Mouse (Mus musculus) embryonic facial prominence, embryonic 14.5 days (tissue): ENCODE results near the gene Shf. TPM values are rescaled to one million over a fixed set of nuclear protein-coding genes. Genes with fewer than 3 reads are reported as not detected.
A peak's percentile ranks its signal among the peaks of the same experiment; 100 is the strongest.

Source experiments
- ATAC-seq: fragments of 200-750 bp; cut with Nextera tagmentation; 2 replicates; pipeline ENCODE4 v1.8.0; 2017; ENCODE audit warnings: low read depth, moderate number of reproducible peaks, moderate TSS enrichment
- DNase-seq: peaks from one replicate; pipeline ENCODE4 v3.0.0-alpha.2; 2015; ENCODE audit warnings: low spot score
- H3K27ac ChIP-seq: fragments of 300-500 bp; sonication (generic); replicated peaks from 2 replicates; pipeline ENCODE4 v1.5.1; 2014; ENCODE audit warnings: low read depth, mild to moderate bottlenecking, low read length, moderate library complexity
- H3K27me3 ChIP-seq: fragments of 300-500 bp; sonication (generic); replicated peaks from 2 replicates; pipeline ENCODE4 v1.6.1; 2014; ENCODE audit warnings: low read length; ENCODE audit not compliant: control insufficient read depth, insufficient read depth
- H3K36me3 ChIP-seq: fragments of 300-500 bp; sonication (generic); 2 replicates; pipeline ENCODE4 v1.6.1; 2014; ENCODE audit warnings: low read length, mixed read lengths; ENCODE audit not compliant: control insufficient read depth, insufficient read depth
- H3K4me1 ChIP-seq: fragments of 300-500 bp; sonication (generic); 2 replicates; pipeline ENCODE4 v1.6.1; 2014; ENCODE audit warnings: antibody characterized with exemption, low read length; ENCODE audit not compliant: control insufficient read depth, insufficient read depth
- H3K4me2 ChIP-seq: fragments of 300-500 bp; sonication (generic); 2 replicates; pipeline ENCODE4 v1.6.1; 2014; ENCODE audit warnings: low read depth, mild to moderate bottlenecking, low read length, moderate library complexity, mixed read lengths
- H3K4me3 ChIP-seq: fragments of 300-500 bp; sonication (generic); 2 replicates; pipeline ENCODE4 v1.5.1; 2014; ENCODE audit warnings: low read depth, mild to moderate bottlenecking, low read length
- H3K9ac ChIP-seq: fragments of 300-500 bp; sonication (generic); 2 replicates; pipeline ENCODE4 v1.6.1; 2014; ENCODE audit warnings: low read depth, mild to moderate bottlenecking, low read length, moderate library complexity, mixed read lengths
- H3K9me3 ChIP-seq: fragments of 300-500 bp; sonication (generic); 2 replicates; pipeline ENCODE4 v1.6.1; 2016; ENCODE audit warnings: low read length; ENCODE audit not compliant: control insufficient read depth
- WGBS: fragments of 180-500 bp; shearing (Covaris S2); extraction: QIAGEN DNeasy Blood & Tissue Kit; methylation state at CpG from one replicate; pipeline ENCODE4 v1.1.7; 2014; 5-methylcytosine and 5-hydroxymethylcytosine counted together
- polyA plus RNA-seq: library from polyadenylated mRNA; unstranded; fragments of >200 nt; fragmentation: Nextera tagmentation; extraction: Ambion mirVana; gene quantifications from 2 replicates; pipeline ENCODE4 v1.2.1, GENCODE M21; 2014

Gene Shf
- polyA plus RNA-seq, 1 experiment from 2014 or later = 5.5 TPM

GRCm38 (mm10) chr2:122327986-122328385, 41.0 kb downstream of the Shf start:
- Histone ChIP-seq H3K36me3 (no peaks in the 10 kb centered on the region), H3K27ac (no peak overlapping the region), H3K9me3 (no peaks in the 10 kb centered on the region), H3K27me3 (no peaks in the 10 kb centered on the region), H3K4me3 (no peak overlapping the region), H3K9ac (no peak overlapping the region), H3K4me1 (no peaks in the 10 kb centered on the region), H3K4me2 (no peak overlapping the region)
- DNase-seq = no peak
- ATAC-seq = no peak
- 51% methylated on average over 3 of the region's 3 CpGs for WGBS

GRCm38 (mm10) chr2:122325361-122325760, 43.6 kb downstream of the Shf start:
- Histone ChIP-seq H3K9ac (no peak overlapping the region), H3K36me3 (no peaks in the 10 kb centered on the region), H3K27ac (no peak overlapping the region), H3K9me3 (no peaks in the 10 kb centered on the region), H3K4me3 (no peak overlapping the region), H3K4me2 (no peak overlapping the region), H3K4me1 (no peaks in the 10 kb centered on the region), H3K27me3 (no peaks in the 10 kb centered on the region)
- 53% methylated on average over 2 of the region's 2 CpGs for WGBS
- DNase-seq (no peak), ATAC-seq (no peak)

- WGBS = 82% methylated on average over 3 of the region's 3 CpGs
- DNase-seq = no peak
Observed at GRCm38 (mm10) chr2:122324586-122324985, 44.4 kb downstream of the Shf start.

GRCm38 (mm10) chr2:122323960-122324359, 45.0 kb downstream of the Shf start:
- Histone ChIP-seq H3K27ac (no peak overlapping the region), H3K4me3 (no peak overlapping the region), H3K4me1 (no peaks in the 10 kb centered on the region), H3K36me3 (no peaks in the 10 kb centered on the region), H3K27me3 (no peaks in the 10 kb centered on the region), H3K4me2 (no peak overlapping the region), H3K9me3 (no peaks in the 10 kb centered on the region), H3K9ac (no peak overlapping the region)
- DNase-seq = no peak
- WGBS = 66% methylated on average over 3 of the region's 3 CpGs
- ATAC-seq = no peak

More at GRCm38 (mm10) chr2:122324586-122324985, 44.4 kb downstream of the Shf start:
- Histone ChIP-seq H3K36me3 (no peaks in the 10 kb centered on the region), H3K9me3 (no peaks in the 10 kb centered on the region), H3K27me3 (no peaks in the 10 kb centered on the region), H3K9ac (no peak overlapping the region), H3K27ac (no peak overlapping the region), H3K4me2 (no peak overlapping the region), H3K4me1 (no peaks in the 10 kb centered on the region), H3K4me3 (no peak overlapping the region)
- ATAC-seq = no peak

- H3K27me3 ChIP-seq = peaks cover 28% of the 10 kb centered on the region
- H3K9ac ChIP-seq = no peak overlapping the region
- WGBS = 75% methylated on average over 4 of the region's 4 CpGs
- ATAC-seq (no peak), DNase-seq (no peak)
- no peak overlapping the region for H3K27ac ChIP-seq
- H3K4me1 ChIP-seq = peaks cover 8% of the 10 kb centered on the region; the same call in 1 of the 2 replicates
- H3K4me3 ChIP-seq = no peak overlapping the region
- no peak overlapping the region for H3K4me2 ChIP-seq
- H3K9me3 ChIP-seq = no peaks in the 10 kb centered on the region
- H3K36me3 ChIP-seq = no peaks in the 10 kb centered on the region
Observed at GRCm38 (mm10) chr2:122317384-122317783, 51.6 kb downstream of the Shf start.

GRCm38 (mm10) chr2:122315372-122315771, 53.6 kb downstream of the Shf start, which contains the start of gene Duox1:
Gene Duox1, plus strand, starts transcription at chr2:122315672.
- DNase-seq = no peak
- peaks cover 44% of the 10 kb centered on the region for H3K27me3 ChIP-seq
- H3K36me3 ChIP-seq = no peaks in the 10 kb centered on the region
- H3K4me2 ChIP-seq = no peak within 1 kb of the TSS
- H3K9ac ChIP-seq = no peak within 1 kb of the TSS
- no peak within 1 kb of the TSS for H3K4me3 ChIP-seq
- WGBS = 85% methylated on average over 7 of the region's 7 CpGs
- H3K9me3 ChIP-seq = no peaks in the 10 kb centered on the region
- no peak for ATAC-seq
- no peak within 1 kb of the TSS for H3K27ac ChIP-seq
- H3K4me1 ChIP-seq = peaks cover 8% of the 10 kb centered on the region; the same call in 1 of the 2 replicates

GRCm38 (mm10) chr2:122313536-122313935, 55.4 kb downstream of the Shf start, which contains the start of gene Duoxa1:
Gene Duoxa1, minus strand, starts transcription at chr2:122313730.
- Histone ChIP-seq H3K4me2 (peak within 1 kb of the TSS; percentile 61), H3K27me3 (peaks cover 53% of the 10 kb centered on the region), H3K9ac (peak within 1 kb of the TSS; percentile 25; the same call in 1 of the 2 replicates), H3K36me3 (no peaks in the 10 kb centered on the region), H3K9me3 (no peaks in the 10 kb centered on the region), H3K27ac (no peak within 1 kb of the TSS), H3K4me3 (peak within 1 kb of the TSS; percentile 32), H3K4me1 (peaks cover 8% of the 10 kb centered on the region; the same call in 1 of the 2 replicates)
- ATAC-seq (peak; percentile 41; the same call in 1 of the 2 replicates), DNase-seq (no peak)
- WGBS = under 1% methylated on average over 24 of the region's 24 CpGs

GRCm38 (mm10) chr2:122312722-122313417, 56.1 kb downstream of the Shf start:
- DNase-seq (peak; percentile 77), ATAC-seq (peak; percentile 47; the same call in 1 of the 2 replicates)
- Histone ChIP-seq H3K4me2 (peak overlapping the region; percentile 61), H3K4me1 (peaks cover 8% of the 10 kb centered on the region; the same call in 1 of the 2 replicates), H3K4me3 (peak overlapping the region; percentile 32), H3K36me3 (no peaks in the 10 kb centered on the region), H3K9ac (no peak overlapping the region), H3K27me3 (peaks cover 56% of the 10 kb centered on the region), H3K9me3 (no peaks in the 10 kb centered on the region), H3K27ac (no peak overlapping the region)
- 3% methylated on average over 27 of the region's 27 CpGs for WGBS

GRCm38 (mm10) chr2:122311561-122311960, 57.4 kb downstream of the Shf start:
- no peak overlapping the region for H3K9ac ChIP-seq
- no peak overlapping the region for H3K4me2 ChIP-seq
- H3K36me3 ChIP-seq = no peaks in the 10 kb centered on the region
- 61% methylated on average over 2 of the region's 2 CpGs for WGBS
- DNase-seq (no peak), ATAC-seq (no peak)
- no peaks in the 10 kb centered on the region for H3K9me3 ChIP-seq
- H3K27ac ChIP-seq = no peak overlapping the region
- H3K4me1 ChIP-seq = peaks cover 8% of the 10 kb centered on the region; the same call in 1 of the 2 replicates
- peaks cover 60% of the 10 kb centered on the region for H3K27me3 ChIP-seq
- H3K4me3 ChIP-seq = no peak overlapping the region
